Mouse (Mus musculus) regulatory T cell (primary cell): ENCODE measurements around the gene Atp6v1g1.

Source experiments
- in situ Hi-C: fragments of 300-600 bp; cut with MboI, MseI; formaldehyde crosslinking; loops from one replicate; pipeline ENCODE4 v1.15.1; 2025; ENCODE audit warnings: high pct_unique_total_duplicates

The Atp6v1g1 gene

GRCm38 (mm10) chr4:63546441-63547055 is 2.0 kb downstream of the Atp6v1g1 start:
- in situ Hi-C loops = loop anchor here (10.0 kb wide), 1 partner anchor 492 kb away; no protein-coding TSS in a partner anchor

- in situ Hi-C loops = loop anchor here (10.0 kb wide), 1 partner anchor 493 kb away; no protein-coding TSS in a partner anchor
Measured at GRCm38 (mm10) chr4:63547799-63548198, 3.2 kb downstream of the Atp6v1g1 start.

GRCm38 (mm10) chr4:63548491-63548890 is 3.9 kb downstream of the Atp6v1g1 start:
- in situ Hi-C loops = loop anchor here (10.0 kb wide), 1 partner anchor 494 kb away; no protein-coding TSS in a partner anchor

- in situ Hi-C loops = loop anchor here (25.0 kb wide), 1 partner anchor 1189 kb away; the partner anchor contains the start of genes Fkbp15 and Slc31a1
Measured at GRCm38 (mm10) chr4:63550908-63551307, 6.3 kb downstream of the Atp6v1g1 start.

DNA sequence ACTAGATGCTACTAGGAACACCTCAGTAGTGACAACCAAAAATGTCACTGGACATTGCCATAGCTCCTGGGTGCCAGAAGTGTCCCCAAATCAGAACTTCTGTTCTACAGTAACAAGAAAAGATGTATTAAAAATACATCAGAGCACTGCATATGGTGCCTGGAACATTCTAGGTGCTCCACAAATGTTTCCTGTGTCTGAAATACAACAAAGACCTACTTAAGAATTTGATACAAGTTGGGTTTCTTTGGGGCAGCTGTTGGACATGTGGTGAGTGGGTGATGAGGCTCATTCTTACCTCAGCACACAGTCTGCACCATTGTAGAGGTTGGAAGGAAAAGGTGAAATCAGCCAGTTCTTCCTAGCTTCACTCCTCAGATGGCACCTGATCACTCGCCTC is 8.3 kb downstream of the Atp6v1g1 start:
- in situ Hi-C loops = loop anchor here (25.0 kb wide), 1 partner anchor 1191 kb away; the partner anchor contains the start of genes Fkbp15 and Slc31a1

- in situ Hi-C loops = loop anchor here (25.0 kb wide), 1 partner anchor 1192 kb away; the partner anchor contains the start of genes Fkbp15 and Slc31a1
Measured at GRCm38 (mm10) chr4:63553789-63554576, 9.4 kb downstream of the Atp6v1g1 start.

GRCm38 (mm10) chr4:63554616-63555015 is 10.0 kb downstream of the Atp6v1g1 start:
- in situ Hi-C loops = loop anchor here (5.0 to 25.0 kb wide), 2 partner anchors 152 to 1192 kb away; partner anchors contain the start of genes Akna, Fkbp15 and Slc31a1

GRCm38 (mm10) chr4:63555111-63555510 is 10.5 kb downstream of the Atp6v1g1 start:
- in situ Hi-C loops = loop anchor here (5.0 to 25.0 kb wide), 2 partner anchors 153 to 1193 kb away; partner anchors contain the start of genes Akna, Fkbp15 and Slc31a1

GRCm38 (mm10) chr4:63556665-63557064 is 12.1 kb downstream of the Atp6v1g1 start:
- in situ Hi-C loops = loop anchor here (5.0 to 25.0 kb wide), 2 partner anchors 154 to 1194 kb away; partner anchors contain the start of genes Akna, Fkbp15 and Slc31a1

- in situ Hi-C loops = loop anchor here (5.0 to 25.0 kb wide), 2 partner anchors 155 to 1195 kb away; partner anchors contain the start of genes Akna, Fkbp15 and Slc31a1
Measured at GRCm38 (mm10) chr4:63557124-63558059, 12.8 kb downstream of the Atp6v1g1 start.

DNA sequence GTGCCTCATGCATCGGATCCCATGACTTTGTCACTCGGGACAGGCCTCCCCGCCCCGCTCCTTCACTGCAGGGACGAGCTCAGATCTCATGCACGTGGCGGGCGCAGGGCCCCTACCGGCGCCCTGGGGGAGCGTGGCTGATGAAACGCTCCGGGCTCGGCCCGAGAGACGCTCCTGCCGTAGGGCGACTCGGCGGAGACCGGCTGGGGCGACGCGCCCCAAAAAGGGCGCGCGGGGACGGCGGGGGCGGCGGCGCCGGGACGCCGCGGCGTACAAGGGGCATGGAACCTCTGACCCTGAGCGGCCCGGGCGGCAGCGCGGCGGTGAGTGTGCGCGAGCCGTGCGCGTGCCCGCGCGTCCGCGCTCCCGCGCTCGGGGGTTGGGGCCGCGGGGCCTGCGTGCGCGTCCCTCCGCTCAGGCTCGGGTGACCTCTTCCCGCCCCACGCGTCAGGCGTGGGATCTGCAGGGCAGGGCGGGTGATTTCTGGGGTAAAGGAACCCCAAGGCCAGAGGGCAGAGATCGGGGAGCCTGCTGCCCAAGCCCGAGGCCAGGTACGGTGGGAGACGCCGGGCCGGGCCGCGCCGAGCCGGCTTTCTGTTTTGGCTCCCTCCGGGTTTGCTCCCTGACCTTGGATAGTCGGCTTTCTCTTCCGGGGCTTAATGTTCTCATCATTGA is 14.0 kb downstream of the Atp6v1g1 start, which contains the start of gene Tmem268:
Tmem268 (plus strand) TSS at position 375 of the 675 bp plus-strand sequence.
- in situ Hi-C loops = loop anchor here (5.0 to 25.0 kb wide), 2 partner anchors 156 to 1196 kb away; partner anchors contain the start of genes Akna, Fkbp15 and Slc31a1

- in situ Hi-C loops = loop anchor here (5.0 to 25.0 kb wide), 2 partner anchors 157 to 1197 kb away; partner anchors contain the start of genes Akna, Fkbp15 and Slc31a1
Measured at GRCm38 (mm10) chr4:63559127-63559697, 14.6 kb downstream of the Atp6v1g1 start.

GRCm38 (mm10) chr4:63560079-63560478 is 15.5 kb downstream of the Atp6v1g1 start:
- in situ Hi-C loops = loop anchor here (25.0 kb wide), 1 partner anchor 1198 kb away; the partner anchor contains the start of genes Fkbp15 and Slc31a1

DNA sequence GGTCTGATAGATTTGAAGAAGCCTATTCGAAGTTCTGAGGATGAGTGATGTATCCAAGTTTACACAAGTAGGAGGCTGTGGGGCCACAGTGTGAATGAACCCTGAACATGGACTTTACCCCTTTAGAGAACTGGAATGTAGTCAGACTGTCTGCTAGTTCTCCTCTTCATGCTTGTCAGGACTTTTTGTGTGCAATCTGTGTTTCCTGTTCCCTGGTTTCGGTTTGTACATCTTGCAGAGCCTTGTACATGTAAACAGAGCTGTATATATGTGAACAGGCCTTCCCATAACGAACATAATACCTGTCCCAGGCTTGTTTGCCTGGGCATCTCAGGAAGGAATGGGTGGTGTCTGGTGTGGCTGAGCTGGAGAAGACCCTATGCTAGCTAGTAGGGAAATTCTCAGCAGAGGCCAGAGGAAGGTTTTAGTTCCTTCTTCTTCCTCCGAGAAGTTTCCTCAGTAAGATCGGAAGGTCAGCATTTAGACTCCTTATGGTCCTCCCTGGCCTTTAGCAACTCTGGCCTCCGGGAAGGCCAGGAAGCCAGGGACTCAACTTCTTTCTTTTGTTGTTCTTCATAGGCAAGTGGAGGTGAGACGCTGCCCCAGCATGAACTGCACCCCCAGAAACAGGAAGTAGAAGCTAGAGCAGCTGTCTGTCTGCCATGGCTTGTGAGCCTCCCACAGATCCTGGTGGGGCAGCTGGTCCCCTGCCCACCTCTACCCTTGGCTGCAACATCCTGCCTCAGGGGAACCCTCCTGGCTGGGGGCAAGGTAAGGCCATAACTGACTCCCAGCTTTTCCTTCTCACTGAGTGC is 17.5 kb downstream of the Atp6v1g1 start:
- in situ Hi-C loops = loop anchor here (25.0 kb wide), 1 partner anchor 1200 kb away; the partner anchor contains the start of genes Fkbp15 and Slc31a1

GRCm38 (mm10) chr4:63562742-63563141 is 18.2 kb downstream of the Atp6v1g1 start:
- in situ Hi-C loops = loop anchor here (25.0 kb wide), 1 partner anchor 1200 kb away; the partner anchor contains the start of genes Fkbp15 and Slc31a1

DNA sequence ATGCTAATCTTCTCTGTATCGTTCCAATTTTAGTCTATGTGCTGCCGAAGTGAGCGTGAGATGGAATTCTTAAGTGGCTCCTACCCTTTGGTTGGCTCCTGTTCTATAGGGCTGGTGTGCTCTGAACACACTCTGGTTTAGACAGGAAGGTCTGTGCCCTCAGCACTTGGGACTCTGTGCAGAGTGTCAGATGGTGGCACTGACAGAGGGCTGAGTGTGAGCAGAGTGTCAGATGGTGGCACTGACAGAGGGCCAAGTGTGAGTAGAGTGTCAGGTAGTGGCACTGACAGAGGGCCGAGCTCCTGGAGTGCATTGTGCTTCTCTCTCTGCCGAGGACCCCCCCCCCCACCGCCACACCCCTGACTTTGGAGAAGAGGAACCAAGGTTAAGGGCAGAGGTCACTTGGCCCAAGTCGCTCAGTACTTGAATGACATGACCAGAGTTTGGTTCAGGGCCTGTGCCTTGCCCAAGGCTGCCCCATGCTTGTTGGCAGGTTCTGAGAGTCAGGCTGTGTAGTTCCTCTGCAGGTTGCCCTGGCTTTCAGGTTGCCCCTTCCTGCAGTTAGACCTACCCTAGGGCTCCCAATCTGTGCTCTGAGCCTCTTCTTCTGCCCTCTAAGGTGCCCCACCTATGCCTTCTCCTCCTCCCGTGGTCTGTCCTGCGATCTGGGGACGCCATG is 23.3 kb downstream of the Atp6v1g1 start:
- in situ Hi-C loops = loop anchor here (25.0 kb wide), 1 partner anchor 1206 kb away; the partner anchor contains the start of genes Fkbp15 and Slc31a1

- in situ Hi-C loops = loop anchor here (25.0 kb wide), 1 partner anchor 1207 kb away; the partner anchor contains the start of genes Fkbp15 and Slc31a1
Measured at GRCm38 (mm10) chr4:63569322-63569721, 24.8 kb downstream of the Atp6v1g1 start.
